Mouse (Mus musculus) urinary bladder, adult 18-20 months (tissue): ENCODE measurements around the gene Cep164.
A peak's percentile ranks its signal among the peaks of the same experiment; 100 is the strongest.
"Not testable (repeated sequence)": the region's sequence is repeated elsewhere in the genome, so short reads cannot be mapped to it uniquely, and the experiment has no call there.

Experiments
- DNase-seq, 2 experiments: peaks; one replicate each; pipeline ENCODE4 v3.0.0; 2022; ENCODE audit warnings: low spot score in 2 of 2, mixed read lengths in 2 of 2

Gene Cep164

DNA sequence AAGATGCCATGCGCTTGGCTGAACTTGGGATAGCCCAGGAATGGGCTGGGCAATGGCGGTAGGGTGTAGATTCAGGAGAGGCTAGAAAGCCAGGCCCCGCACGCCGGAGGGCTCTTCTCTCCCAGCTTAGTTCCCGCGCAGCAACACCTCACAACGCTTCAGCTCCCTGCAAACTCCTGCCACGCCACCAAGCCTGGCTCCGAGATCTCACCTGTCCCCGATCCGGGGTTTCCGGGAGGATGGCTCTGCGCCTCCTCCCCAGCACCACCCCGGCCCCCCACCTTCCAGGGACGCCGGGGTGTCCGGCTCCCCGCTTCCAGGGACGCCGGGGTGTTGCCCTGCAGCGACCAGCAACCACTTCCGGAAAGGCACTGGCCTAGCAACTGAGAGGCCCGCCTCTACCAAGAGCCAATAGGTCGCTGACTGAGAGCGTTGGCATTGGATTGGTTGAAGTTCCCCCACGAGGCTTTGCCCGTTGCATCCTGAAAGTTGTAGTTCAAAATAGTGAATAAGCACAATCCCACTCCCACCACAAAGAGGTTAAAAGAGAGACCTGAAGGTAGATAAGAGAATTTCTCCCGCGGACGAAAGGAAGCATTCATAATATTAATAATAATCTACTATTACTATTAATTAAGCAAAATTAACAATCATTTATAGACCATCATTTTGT is at the start of gene Cep164:
Gene Cep164 (minus strand): TSS at position 401 of the 673 bp plus-strand sequence.
- DNase-seq, result peak; percentile 80 to 86

DNA sequence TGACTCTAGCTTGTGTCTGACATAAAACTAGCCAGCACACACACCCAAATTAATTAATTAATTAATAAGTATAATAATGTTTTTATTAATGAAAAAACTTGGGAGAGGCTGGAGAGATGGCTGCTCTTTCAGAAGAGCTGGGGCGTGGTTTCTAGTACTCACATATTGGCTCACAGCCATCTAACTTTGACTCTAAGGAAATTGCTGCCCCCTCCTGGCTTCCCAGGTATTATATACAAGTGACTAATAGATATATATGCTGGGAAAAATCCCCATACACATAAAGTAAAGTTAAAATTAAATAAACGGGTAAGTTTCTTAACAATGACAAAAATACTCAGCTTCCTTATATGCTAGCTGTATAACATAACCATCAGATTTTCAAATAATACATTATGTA is 49.4 kb upstream of the Cep164 start:
- no peak for DNase-seq

- DNase-seq, result no peak
Measured at GRCm38 (mm10) chr9:45870265-45870664, 41.8 kb upstream of the Cep164 start.

DNA sequence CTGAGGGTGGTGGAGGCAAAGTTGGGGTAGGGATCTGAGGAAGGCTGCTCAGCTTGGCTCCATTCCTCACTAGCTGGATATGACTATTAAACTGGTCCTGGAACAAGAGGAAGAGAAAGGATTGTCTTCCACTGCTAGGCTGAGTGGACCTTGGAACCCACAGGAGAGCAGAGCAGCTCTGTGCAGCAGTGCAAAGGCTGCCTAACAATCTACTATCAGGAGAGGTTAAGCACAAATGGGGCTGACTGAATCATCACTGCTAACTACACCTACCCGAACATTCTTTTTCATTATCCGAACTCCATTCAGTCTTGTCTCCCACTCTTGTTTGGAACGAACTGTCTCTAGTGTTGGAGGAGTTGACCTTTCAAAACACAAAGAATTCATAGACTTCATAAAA is 40.7 kb upstream of the Cep164 start:
- no peak for DNase-seq

DNA sequence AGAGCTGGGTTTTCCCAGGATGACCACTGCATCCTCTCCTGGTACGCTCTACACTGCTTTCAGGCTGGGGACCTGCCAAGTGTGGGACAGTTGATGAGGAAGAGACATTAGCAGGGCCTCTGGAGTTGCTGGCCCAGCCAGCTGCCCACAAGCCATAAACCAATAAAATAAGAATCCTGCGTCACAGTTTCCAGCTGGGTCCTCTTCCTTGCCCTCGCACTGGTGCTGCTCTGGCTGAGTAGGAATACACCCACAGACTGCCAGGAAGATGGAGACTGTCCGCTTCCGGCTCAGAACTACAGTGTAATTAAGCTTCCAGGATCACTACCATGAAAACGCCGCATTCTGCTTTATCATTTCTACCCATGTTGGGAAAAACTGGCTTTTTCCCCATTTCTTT is 33.3 kb upstream of the Cep164 start:
- DNase-seq, result no peak

DNA sequence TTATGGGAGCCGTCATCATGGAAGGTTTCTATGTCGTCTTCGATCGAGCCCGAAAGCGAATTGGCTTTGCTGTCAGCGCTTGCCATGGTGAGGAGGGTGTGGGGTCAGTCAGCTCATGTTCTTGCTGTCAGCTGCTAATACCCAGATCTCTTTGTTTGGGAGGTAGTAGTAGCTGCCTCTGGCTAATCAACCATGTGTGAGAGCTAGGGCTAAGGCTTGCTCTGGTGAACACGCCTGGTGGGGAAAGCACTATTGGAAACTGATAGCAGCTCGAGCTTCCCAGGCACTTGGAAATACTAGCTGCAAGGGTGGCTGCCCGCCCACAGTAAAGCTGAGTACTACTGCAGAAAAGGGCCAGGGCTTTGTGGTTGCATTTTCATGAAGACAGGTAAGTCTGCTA is 30.9 kb upstream of the Cep164 start:
- no peak for DNase-seq

DNA sequence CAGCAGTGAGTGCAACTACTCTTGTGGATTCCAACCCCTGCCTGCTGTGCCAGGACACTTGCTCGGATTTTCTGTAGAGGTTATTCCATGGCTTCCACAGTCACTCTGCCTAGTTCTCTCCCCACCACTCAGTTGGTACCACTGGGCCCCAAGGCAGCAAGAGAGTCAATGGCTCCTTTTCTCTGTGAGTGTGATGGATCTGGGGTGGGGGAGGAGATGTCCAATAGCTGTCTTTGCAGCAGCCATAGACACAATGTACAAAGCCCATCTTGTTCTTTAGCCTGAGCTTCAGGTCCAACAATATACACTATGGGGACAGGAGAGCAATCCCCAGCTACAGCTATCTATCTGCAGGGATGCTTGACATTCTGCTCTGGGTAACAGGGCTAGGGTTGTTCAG is 25.6 kb upstream of the Cep164 start:
- DNase-seq, result no peak

GRCm38 (mm10) chr9:45853695-45854094 is 25.2 kb upstream of the Cep164 start:
- DNase-seq, result no peak

DNA sequence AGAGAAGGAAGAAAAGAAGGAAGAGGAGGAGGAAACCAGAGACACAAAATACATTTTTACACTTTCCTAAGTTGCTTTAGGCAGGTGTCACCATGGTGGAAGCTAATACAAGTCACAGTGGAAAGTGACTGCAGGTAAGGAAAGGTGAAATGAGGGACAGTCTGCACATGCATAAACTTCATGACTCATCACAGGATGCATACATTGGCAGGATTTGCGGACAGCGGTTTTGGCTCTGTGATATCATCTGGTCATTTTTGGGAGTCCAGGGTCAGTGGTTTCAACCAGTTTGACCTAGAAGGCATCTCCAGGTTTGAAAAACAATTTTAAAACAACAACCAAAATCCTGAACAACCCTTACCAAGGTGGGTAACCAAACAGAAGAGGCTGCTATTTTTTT is 23.3 kb upstream of the Cep164 start:
- no peak for DNase-seq

GRCm38 (mm10) chr9:45851330-45851729 is 22.8 kb upstream of the Cep164 start:
- no peak for DNase-seq

- no peak for DNase-seq
Measured at GRCm38 (mm10) chr9:45850528-45851155, 22.2 kb upstream of the Cep164 start.

DNA sequence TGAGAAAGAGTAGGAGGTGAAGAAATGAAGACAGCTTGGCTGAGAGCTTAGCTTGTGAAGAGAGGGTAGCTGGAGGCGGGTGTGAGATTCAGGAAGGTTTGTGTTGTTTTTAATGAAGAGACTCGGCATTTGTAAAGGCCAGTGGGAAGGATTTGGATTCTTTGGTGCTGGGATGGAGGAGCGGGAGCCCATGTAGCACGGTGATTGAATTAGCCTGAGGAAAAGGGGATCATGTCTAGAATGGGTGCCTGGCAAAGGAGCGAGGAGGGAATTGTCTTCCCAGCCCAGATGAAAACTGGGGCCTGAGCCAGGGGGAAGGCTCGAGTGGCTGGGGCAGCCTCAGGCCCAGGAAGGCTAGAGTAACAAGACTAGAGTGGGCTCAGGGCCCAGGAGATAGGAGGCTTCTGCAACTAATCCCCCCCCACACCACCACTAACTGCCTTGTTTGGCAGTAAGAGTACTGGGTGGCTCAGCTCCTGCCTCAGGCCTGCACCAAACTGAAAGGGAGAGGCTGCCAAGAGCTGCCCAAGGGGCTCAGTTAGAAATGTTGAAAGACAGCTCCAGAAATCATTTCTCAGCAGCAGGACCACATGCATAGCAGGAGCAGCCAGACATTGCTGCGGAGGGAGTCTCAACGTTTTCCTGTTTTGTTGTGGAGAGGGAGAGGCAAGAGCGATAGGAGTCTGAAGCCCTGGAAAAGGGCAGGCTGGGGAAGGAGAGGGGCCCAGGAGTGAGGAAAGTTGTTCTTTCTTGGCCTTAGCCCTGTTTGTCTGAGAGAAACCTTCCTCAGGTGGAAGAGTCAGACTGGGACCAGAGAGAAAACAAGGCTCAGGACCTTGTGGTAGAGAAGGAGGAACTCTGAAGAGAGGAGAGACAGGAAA is 21.3 kb upstream of the Cep164 start:
- peak in 1 of 2 experiments; percentile 36 for DNase-seq

DNA sequence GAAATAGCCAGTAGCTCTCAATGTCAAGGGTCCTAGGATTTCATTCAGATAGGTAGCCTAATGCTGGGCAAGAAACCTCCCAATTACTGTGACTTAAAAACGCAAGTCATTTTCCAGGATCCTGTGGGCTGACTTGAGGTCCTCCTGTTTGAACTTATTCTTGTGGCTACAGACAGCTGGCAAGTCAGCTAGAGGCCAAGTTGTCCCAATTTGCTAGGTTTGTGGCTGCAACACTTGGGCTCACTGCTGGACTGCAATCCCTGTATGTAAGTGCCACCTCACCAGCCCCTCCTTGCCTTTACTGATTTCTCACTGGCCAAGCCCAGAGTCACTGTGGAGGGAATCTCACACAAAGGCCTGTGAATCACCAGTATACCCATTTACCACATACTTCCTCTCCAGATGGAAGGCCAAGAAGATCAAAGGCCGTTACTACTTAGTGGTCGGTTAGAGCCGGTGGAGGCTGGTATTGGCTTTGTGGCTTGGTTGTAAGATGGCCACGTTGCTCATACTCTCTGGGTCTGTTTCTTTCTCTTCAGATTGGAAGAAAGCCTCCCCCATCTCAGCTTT is 18.5 kb upstream of the Cep164 start:
- no peak for DNase-seq

GRCm38 (mm10) chr9:45846176-45846575 is 17.7 kb upstream of the Cep164 start:
- DNase-seq, result not testable (repeated sequence)

- no peak for DNase-seq
Measured at GRCm38 (mm10) chr9:45845541-45845940, 17.1 kb upstream of the Cep164 start.

DNA sequence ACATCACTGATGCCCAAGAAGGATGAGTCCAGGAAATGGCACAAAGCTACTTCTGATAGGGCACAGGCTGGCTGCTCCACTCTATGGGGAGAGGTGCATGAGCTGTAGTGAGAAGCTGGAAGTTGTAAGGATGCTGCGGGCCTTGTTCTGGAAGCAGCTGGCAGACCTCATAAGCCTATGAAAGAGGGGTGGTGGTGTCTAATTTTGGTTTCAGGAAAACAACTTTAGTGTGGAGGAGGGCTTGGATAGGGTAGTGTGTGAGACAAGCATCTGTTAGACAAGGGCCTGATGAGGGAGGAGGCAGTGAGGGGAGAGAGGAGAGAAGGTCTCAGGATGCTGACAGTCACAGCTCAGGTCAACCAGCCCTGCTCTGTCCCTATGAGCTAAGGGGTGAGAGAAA is 15.3 kb upstream of the Cep164 start:
- DNase-seq, result no peak

- DNase-seq, result no peak
Measured at GRCm38 (mm10) chr9:45843007-45843406, 14.5 kb upstream of the Cep164 start.

DNA sequence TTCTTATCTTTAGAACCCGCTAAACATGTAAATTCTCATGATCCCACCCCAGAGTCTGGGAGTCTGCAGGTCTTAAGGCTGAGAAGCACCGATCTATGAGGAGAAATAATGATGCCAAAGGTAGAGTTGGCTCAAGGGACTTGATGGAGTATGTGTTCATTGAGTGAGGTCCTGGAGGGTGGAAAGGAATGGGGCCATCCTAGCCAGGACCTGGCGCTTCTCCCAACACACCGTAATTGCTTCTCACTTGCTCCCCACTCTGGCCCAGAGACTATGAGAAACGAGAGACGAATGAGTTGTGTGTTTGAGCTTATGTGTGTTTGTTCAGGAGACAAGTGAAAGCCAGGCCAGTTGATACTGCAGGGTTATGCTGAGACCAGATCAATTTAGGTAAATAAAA is 13.0 kb upstream of the Cep164 start:
- DNase-seq, result no peak

- no peak for DNase-seq
Measured at GRCm38 (mm10) chr9:45840331-45840730, 11.8 kb upstream of the Cep164 start.

GRCm38 (mm10) chr9:45839982-45840300 is 11.4 kb upstream of the Cep164 start:
- no peak for DNase-seq

DNA sequence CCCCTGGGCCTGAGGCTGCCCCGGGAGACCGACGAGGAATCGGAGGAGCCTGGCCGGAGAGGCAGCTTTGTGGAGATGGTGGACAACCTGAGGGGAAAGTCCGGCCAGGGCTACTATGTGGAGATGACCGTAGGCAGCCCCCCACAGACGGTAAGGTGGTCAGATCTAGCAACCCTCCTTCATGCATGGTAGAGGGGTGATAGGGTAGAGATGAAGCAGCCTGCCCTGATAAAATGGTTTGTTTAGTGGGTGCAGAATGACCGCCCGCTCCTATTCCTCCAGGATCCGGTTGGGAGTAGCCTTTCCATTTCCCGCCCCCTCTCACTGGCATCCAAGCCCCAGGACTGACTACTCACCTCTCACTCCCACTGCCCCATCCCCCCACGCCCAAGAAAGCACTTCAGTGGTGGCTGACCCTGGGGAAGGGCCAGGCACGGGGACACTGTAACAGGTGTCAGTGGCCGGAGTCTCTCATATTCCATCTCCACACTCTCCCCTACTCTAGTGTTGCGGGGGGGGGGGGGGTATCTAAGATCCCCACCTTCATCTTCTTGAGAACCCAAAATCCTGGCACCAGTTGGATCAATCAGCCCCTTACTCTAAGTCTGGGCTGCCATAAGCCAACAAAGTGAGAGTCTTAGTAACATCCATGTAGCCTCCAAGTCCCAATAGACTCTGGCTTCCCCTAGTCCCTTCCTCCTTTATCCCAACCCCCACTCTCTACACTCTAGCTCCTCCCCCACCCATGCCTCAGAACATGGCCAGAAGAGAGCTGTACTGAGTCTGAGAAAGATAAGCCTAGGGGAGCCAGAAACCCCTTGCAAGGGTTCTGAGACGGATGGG is 10.9 kb upstream of the Cep164 start:
- no peak for DNase-seq
